Mouse (Mus musculus) 416B (cell line): ENCODE measurements around the gene Zcchc3.

Source experiments
- DNase-seq: peaks from one replicate; pipeline ENCODE4 v3.0.0; 2011; ENCODE audit warnings: low read depth

Zcchc3 gene

DNA sequence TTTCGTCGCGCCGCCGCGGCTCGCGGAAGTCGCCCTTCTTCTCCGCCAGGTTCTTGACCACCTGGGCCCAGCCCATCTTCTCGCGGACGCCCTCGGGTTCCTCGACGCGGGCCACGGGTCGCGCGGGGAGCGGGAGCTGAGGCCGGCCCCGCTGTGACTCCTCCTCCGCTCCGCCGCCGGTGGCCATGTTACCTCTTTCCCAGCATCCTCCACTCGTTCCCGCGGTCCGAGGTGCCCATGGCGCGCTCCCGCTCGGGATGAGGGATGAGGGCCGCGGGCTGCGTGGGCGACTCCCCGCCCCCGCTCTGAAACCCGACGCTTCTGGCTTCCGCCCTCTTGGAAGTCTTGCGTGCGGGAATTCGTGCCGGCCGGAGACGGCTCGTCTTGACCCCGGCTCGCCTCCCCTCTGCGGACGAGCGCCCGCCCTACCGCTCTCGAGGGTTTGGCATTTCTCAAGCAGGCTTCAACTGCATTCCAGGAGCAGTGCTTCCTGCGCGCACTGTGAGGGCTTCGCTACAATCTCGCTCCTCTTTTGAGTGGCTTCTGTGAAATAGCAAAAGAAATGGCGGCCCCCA lies at the start of gene Zcchc3:
Gene Zcchc3 (minus strand): TSS at position 437 of the 575 bp plus-strand sequence.
- DNase-seq = no peak

GRCm38 (mm10) chr2:152459241-152459640 lies 44.4 kb upstream of the Zcchc3 start:
- DNase-seq = no peak

DNA sequence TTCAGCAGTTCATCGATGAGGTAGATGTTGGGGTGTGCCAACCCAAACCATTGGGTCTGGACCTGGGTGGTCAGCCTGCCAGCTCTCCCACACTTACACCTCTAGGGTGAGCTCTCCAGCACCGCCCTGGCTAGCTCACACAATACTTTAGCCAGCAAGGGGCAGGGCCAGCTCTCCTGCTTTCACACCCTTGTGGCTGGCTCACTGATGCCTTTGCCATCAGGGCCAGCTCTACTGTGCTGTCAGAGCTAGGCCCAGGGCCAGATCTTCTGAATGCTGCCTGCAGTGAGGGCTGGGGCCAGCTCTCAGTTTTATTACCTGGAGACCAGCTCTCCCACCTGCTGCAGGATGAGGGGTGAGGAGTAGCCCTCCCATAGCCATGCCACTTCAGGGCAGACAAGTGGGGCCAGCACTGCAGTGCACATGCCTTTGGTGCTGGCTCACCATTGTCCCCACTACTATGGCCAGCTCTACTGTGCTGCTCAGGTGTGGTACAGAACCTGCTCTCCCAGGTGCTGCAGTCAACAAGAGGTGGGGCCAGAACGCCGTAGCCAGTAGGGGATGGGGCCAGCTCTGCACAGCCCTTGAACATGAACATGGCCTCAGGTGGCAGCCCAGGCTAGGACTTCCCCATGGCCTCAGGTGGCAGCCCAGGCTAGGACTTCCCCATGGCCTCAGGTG lies 37.4 kb upstream of the Zcchc3 start:
- no peak for DNase-seq

GRCm38 (mm10) chr2:152450241-152450640 lies 35.4 kb upstream of the Zcchc3 start:
- peak; percentile 61 for DNase-seq

- no peak for DNase-seq
These were observed 32.6 kb upstream of the Zcchc3 start for GRCm38 (mm10) chr2:152447461-152447860.

- DNase-seq = no peak
These were observed 31.8 kb upstream of the Zcchc3 start for GRCm38 (mm10) chr2:152446642-152447041.

DNA sequence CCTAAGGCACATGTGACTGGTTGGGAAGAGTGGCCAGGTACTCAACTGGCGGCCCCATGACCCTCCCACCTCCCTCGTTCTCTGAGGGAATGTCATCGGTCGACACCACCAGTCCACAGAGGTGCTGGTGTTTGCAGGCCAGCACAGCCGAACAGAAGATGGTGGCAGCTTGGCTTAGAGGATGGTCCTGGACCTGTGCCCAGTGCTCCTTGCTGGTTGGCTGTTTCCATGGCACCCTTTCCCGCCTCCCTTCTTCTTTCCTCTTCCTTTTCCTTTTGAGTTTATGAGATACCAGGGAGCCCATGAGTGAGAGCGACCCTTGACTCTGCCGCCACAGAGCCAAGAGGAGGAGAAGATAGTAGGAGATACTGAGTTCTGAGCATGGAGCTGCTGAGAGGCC lies 28.5 kb upstream of the Zcchc3 start:
- DNase-seq = no peak

DNA sequence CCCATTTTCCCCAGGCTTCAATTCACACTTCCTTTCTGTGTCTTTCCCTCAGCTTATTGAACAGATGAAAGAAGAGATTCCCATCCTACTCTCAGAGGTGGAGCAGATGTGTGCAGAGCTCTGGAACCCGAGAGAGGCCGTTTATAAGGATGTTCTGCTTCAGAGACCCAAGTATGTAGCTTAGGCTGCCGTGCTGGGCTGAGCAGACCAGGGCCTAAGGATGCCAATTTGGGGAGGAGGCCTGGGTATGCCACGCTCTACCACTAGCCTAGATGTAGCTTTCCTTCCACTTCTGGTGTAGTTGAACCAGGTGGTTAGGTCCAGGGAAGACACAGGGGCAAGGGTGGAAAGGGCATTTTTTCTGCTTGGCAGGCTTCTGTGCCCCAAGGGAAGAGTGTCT lies 27.5 kb upstream of the Zcchc3 start:
- no peak for DNase-seq

DNA sequence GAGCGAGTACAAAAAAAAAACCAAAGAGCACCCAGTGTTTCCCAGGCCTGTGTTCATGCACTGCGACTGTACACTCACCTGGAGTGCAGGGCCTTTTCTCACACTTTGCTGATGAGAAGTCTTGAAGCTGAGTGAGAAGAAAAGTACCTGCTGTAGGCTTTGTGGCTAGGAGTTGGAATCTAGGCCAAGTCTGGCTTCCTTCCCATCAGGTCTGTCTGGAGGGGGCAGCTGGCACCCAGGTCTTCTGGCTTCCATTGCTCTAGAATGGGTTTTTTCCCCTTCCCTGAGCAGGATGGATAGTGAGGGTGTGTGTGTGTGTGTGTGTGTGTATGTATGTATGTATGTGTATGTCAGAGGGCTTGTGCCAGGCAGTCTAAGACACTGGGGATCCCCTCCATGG lies 25.0 kb upstream of the Zcchc3 start:
- no peak for DNase-seq

GRCm38 (mm10) chr2:152438963-152439362 lies 24.1 kb upstream of the Zcchc3 start:
- no peak for DNase-seq

DNA sequence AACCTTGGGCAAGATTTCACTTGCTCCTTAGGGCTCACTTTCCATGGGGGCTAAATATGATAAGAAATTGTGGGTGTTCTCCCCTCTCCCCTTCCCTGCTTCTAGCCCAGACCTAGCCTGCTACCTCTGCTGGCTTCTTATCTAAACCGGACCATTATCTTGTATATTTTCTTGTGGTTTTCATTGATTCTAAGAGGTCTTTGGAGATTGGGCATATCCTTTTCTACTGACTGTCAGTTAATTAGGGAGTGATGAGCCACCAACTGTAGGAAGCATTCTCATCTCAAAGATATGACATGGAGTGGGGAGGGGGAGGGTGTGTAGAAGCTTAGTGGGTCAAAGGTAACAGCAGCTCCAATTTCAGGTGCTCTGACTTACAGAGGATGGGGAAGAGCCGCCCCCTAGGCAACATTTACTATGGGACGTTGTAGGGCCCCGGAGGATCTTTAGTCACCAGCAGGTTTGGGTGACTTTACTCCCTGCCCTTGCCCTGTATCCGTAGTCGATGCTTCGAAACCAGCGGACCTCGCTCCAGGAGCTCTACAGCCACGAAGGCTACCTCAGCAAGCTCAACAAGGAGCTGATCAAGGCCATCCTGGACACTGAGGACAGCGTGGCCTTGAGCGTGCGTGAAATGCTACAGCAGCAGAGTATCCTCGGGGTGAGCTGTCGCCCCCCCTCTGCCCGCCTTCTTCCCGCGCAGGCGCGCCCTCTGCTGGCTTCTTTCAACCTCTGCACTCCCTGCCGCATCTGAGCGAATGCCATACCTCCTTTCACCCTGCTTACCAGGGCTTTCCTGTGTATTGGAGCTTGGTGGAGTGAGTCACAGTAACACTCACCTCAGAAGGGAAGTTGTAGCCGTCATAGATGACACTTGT lies 22.4 kb upstream of the Zcchc3 start:
- DNase-seq = peak; percentile 86

DNA sequence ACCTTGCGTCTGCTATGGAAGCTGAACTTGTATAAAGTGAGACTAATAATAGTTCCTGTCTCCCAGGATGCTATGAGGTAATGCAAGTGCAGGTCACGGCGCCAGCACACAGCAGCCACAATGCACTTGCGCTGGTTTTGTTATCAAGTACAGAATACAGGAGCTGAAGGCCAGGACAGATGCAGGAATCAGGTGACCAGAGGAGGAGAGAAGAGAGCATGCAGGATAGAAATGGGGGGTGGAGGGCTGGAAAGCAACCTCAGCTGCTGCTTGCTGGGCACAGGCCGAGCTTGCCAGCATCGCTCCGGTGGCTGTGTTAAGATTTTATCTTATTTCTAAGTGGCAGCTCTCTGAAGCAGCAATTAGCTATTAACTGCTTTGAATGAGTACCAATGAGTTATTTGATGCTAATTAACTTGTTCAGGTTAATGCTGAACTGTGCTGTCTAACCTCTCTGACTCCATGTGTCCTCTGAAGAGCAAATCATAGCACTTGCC lies 21.6 kb upstream of the Zcchc3 start:
- DNase-seq = no peak

DNA sequence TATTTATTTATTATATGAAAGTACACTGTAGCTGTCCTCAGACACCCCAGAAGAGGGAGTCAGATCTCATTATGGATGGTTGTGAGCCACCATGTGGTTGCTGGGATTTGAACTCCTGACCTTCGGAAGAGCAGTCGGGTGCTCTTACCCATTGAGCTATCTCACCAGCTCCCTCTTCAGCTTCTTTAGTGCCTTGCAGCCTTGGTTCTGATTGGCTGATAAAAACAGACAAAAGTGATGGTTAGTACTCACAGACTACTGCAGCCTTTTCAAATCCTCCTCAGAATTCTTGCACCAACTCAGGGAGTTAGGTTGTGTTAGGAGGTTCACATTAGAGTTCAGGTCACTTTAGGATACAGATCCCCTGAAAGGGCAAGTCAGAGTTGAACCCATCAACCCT lies 13.7 kb upstream of the Zcchc3 start:
- peak; percentile 27 for DNase-seq

- DNase-seq = no peak
These were observed 12.7 kb upstream of the Zcchc3 start for GRCm38 (mm10) chr2:152427493-152427892.

DNA sequence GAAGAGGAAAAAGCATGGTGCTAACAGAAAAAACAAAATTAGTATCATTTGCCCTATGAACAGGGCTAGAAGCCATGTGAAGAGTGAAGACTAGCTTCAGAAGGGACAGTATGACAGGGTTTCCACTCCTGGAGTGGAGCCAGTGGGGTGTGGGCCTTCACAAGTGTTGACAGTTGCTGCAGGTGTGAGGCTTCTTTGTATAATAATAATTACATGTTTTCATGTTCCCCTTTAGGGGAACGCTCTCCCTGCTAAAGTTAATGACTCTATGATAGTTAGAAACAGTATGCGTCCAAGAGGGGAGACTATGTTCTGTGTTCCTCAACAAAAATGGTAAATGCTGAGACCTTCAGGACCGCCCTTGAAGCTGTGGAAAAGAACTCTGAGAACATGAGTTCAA lies 959 bp upstream of the Zcchc3 start:
- DNase-seq = no peak

DNA sequence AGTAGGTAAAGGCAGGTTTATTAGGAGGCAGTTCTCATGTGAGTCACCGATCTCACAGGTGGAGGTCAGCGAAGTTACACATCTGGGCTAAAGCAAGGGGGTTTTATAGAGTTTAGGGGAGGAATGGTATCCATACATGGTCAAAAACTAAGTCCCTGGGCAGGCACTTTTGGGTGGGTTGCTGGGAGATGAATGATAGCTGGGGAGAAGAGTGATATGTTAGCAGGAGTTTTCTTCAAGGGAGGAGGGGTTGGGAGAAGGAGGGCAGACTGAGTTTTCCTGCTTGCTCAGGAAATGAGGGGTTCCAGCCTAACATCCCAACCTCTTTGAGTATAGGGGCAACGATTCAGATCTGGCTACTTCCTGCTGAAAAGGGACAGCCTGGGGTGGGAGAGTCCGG lies 460 bp upstream of the Zcchc3 start, which contains the start of gene 6820408C15Rik:
Gene 6820408C15Rik (plus strand): TSS at position 301 of the 400 bp plus-strand sequence.
- DNase-seq = no peak

GRCm38 (mm10) chr2:152413765-152414584 lies 852 bp downstream of the Zcchc3 start:
- DNase-seq = no peak

DNA sequence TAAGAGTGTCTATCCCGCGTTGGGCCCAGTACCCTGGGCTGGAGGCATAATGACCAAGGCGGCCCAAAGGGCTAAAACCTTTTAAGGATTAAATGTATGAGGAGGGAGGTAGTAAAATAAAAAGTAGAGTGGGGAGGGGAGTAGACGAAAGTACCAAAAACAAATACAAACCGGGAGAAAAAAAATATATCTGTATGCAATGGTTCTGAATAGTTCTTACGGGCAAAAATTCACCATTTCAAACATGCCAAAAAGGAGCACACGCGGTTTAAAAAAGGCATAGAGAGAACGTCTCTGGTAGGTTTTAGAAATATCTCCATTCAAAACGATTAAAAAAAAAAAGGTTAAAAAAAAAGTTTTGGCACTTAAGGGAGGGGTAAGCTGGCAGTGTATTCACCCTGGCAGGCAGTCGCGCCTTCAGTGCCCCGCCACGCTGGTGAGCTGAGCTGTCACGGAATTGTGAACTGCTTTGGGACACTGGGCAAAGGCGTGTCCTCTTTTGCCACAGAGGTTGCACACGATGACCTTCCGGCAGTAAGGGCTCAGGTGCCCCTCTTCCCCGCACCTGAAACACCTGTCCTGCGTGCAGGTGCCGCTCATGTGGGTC lies 1.6 kb downstream of the Zcchc3 start:
- DNase-seq = no peak

DNA sequence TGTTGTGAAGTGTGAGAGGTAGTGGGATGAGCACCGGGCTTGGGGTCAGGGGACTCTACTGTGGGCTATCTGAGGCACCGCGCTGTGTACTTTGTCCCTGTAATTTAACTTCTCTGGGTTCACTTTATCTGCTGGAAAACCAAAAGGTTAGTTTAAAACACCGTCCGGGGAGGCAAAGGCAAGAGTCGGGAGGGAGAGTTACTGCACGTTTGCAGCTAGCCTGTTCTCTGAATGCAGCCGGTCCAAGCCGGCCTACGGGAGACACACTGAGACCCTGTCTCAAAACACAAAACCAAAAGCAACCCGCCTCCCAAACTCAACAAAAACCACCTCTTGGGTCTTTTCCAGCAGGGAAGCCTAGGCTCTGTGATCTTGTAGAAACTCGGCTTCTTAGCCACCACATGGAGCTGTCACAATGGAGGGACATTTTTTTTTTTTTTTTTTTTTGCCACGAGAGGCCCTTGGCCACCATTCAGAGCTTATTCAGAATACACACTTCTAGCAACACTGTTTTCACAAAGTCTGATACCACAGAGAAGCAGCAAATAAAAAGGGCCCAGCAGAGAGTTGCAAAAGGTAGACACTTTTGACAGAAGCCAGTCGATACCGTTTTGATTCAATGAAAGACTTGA lies 2.2 kb downstream of the Zcchc3 start:
- no peak for DNase-seq

DNA sequence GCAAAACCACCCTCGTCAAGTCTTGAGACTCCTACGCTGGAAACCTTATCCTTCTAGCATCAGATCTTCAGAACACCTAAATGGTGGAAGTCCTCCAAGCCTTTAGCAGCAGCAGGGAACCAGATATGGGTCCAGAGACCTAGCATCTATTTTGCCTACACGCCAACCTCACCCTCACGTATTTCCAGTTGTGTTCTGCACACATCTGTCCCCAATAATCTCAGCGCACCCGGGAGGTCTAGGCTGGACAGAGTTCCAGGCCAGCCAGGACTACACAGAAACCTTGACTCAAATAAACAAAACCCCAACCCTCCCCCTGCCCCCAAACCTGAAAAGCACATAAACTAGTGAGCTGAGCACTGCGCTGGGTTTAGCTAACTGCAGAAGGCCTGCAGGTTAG lies 3.4 kb downstream of the Zcchc3 start:
- DNase-seq = no peak

GRCm38 (mm10) chr2:152410971-152411371 lies 3.9 kb downstream of the Zcchc3 start:
- no peak for DNase-seq
